Mouse (Mus musculus) layer of hippocampus, adult 8-10 months (tissue): ENCODE measurements at regions not wholly inside any gene's neighbourhood (a gene's known extent, or its start where the extent isn't known, plus 50 kb on each side); places are given as distances from the start of the nearest gene placed in this dataset.

ENCODE experiments used
- DNase-seq, 2 experiments: peaks; one replicate each; pipeline ENCODE4 v3.0.0; 2022; ENCODE audit warnings: low spot score in 2 of 2

- no peak for DNase-seq
These were observed 157.5 kb upstream of the Rpl34 start for GRCm38 (mm10) chr3:130887540-130888312.

GRCm38 (mm10) chr3:130885974-130886373 is 155.8 kb upstream of the Rpl34 start:
- no peak for DNase-seq

- no peak for DNase-seq
These were observed 154.2 kb upstream of the Rpl34 start for GRCm38 (mm10) chr3:130884393-130884792.

- DNase-seq, result no peak
These were observed 153.7 kb upstream of the Rpl34 start for GRCm38 (mm10) chr3:130883928-130884327.

- DNase-seq, result no peak
These were observed 153.1 kb upstream of the Rpl34 start for GRCm38 (mm10) chr3:130883319-130883718.

GRCm38 (mm10) chr3:130880482-130880881 is 150.3 kb upstream of the Rpl34 start:
- no peak for DNase-seq

- DNase-seq, result no peak
These were observed 149.3 kb upstream of the Rpl34 start for GRCm38 (mm10) chr3:130879463-130879862.

- DNase-seq, result no peak
These were observed 148.6 kb upstream of the Rpl34 start for GRCm38 (mm10) chr3:130878834-130879233.

- DNase-seq, result no peak
These were observed 147.8 kb upstream of the Rpl34 start for GRCm38 (mm10) chr3:130877981-130878380.

- no peak for DNase-seq
These were observed 143.5 kb upstream of the Rpl34 start for GRCm38 (mm10) chr3:130873745-130874144.

GRCm38 (mm10) chr3:130866952-130867632 is 136.9 kb upstream of the Rpl34 start:
- no peak for DNase-seq

- no peak for DNase-seq
These were observed 134.6 kb upstream of the Rpl34 start for GRCm38 (mm10) chr3:130864783-130865182.

GRCm38 (mm10) chr3:130863376-130863775 is 133.2 kb upstream of the Rpl34 start:
- no peak for DNase-seq

GRCm38 (mm10) chr3:130860315-130860714 is 130.1 kb upstream of the Rpl34 start:
- DNase-seq, result no peak

GRCm38 (mm10) chr3:130853866-130854265 is 123.7 kb upstream of the Rpl34 start:
- DNase-seq, result no peak

- DNase-seq, result peak in 1 of 2 experiments; percentile 3
These were observed 120.6 kb upstream of the Rpl34 start for GRCm38 (mm10) chr3:130850766-130851308.

GRCm38 (mm10) chr3:130841755-130842154 is 111.6 kb upstream of the Rpl34 start:
- no peak for DNase-seq

- no peak for DNase-seq
These were observed 109.8 kb upstream of the Rpl34 start for GRCm38 (mm10) chr3:130839924-130840440.

GRCm38 (mm10) chr3:130838626-130839422 is 108.6 kb upstream of the Rpl34 start:
- DNase-seq, result peak in 1 of 2 experiments; percentile 3

GRCm38 (mm10) chr3:130833722-130834121 is 103.5 kb upstream of the Rpl34 start:
- DNase-seq, result no peak

- no peak for DNase-seq
These were observed 102.9 kb upstream of the Rpl34 start for GRCm38 (mm10) chr3:130833082-130833481.
